Mouse (Mus musculus) spleen, adult 2 months (tissue): ENCODE results near the gene Tpte. TPM values are rescaled to one million over a fixed set of nuclear protein-coding genes. Genes with fewer than 3 reads are reported as not detected.

Source experiments
- DNase-seq, 2 experiments: peaks; one replicate each; pipeline versions ENCODE4 v3.0.0 to v3.0.0-alpha.2; 2012 to 2021; ENCODE audit warnings: low spot score in 2 of 2, low read depth in 1 of 2
- H3K27ac ChIP-seq: fragments of 200-500 bp; 2 replicates; pipeline ENCODE4 v1.5.1; 2012; ENCODE audit warnings: low read length, inconsistent platforms; ENCODE audit not compliant: insufficient read depth
- H3K27me3 ChIP-seq: fragments of 200-500 bp; 2 replicates; pipeline ENCODE4 v1.6.1; 2012; ENCODE audit warnings: mild to moderate bottlenecking, moderate library complexity, low read length, inconsistent platforms; ENCODE audit not compliant: control insufficient read depth, insufficient read depth
- H3K36me3 ChIP-seq: fragments of 200-500 bp; 2 replicates; pipeline ENCODE4 v1.6.1; 2012; ENCODE audit warnings: mild to moderate bottlenecking, low read length, inconsistent platforms; ENCODE audit not compliant: control insufficient read depth, insufficient read depth
- H3K4me1 ChIP-seq: fragments of 200-500 bp; 2 replicates; pipeline ENCODE4 v1.6.1; 2011; ENCODE audit warnings: inconsistent platforms; ENCODE audit not compliant: control insufficient read depth, insufficient read depth, insufficient read length
- H3K4me3 ChIP-seq: fragments of 200-500 bp; 2 replicates; pipeline ENCODE4 v1.5.1; 2011; ENCODE audit warnings: mild to moderate bottlenecking, inconsistent platforms; ENCODE audit not compliant: insufficient read depth, insufficient read length; ENCODE audit errors: extremely low read depth
- CTCF ChIP-seq: fragments of 200-500 bp; IDR thresholded peaks from 2 replicates; pipeline ENCODE4 v1.5.1; 2011; ENCODE audit warnings: mild to moderate bottlenecking, inconsistent platforms; ENCODE audit not compliant: insufficient read depth, insufficient read length, insufficient replicate concordance; ENCODE audit errors: extremely low read depth
- POLR2A ChIP-seq: fragments of 200-500 bp; IDR thresholded peaks from 2 replicates; pipeline ENCODE4 v1.6.1; 2011; ENCODE audit warnings: low read depth, low read length, inconsistent platforms
- WGBS: fragments of 180-500 bp; shearing (Covaris S2); methylation state at CpG from one replicate; pipeline ENCODE4 v1.1.7; 2018; 5-methylcytosine and 5-hydroxymethylcytosine counted together
- polyA plus RNA-seq: library from polyadenylated mRNA; depleted of rRNA; stranded (reverse); fragments of >200 nt; gene quantifications from 2 replicates; pipeline ENCODE4 v1.2.3, GENCODE M21; 2012

The Tpte gene
- polyA plus RNA-seq, 1 experiment = not detected

GRCm38 (mm10) chr8:22260091-22260722, 23.0 kb upstream of the Tpte start:
- TF ChIP-seq POLR2A (no peak), CTCF (no peak)
- DNase-seq = no peak
- H3K36me3 ChIP-seq = no peaks in the 10 kb centered on the region
- H3K4me1 ChIP-seq = no peaks in the 10 kb centered on the region
- 57% methylated on average over 9 of the region's 9 CpGs for WGBS
- H3K27me3 ChIP-seq = no peaks in the 10 kb centered on the region
- H3K27ac ChIP-seq = no peak overlapping the region
- H3K4me3 ChIP-seq = no peak overlapping the region

- Histone ChIP-seq H3K27me3 (no peaks in the 10 kb centered on the region), H3K27ac (no peak overlapping the region), H3K4me3 (no peak overlapping the region), H3K4me1 (no peaks in the 10 kb centered on the region), H3K36me3 (no peaks in the 10 kb centered on the region)
- 87% methylated on average over 3 of the region's 3 CpGs for WGBS
- DNase-seq = no peak
- TF ChIP-seq POLR2A (no peak), CTCF (no peak)
Measured at GRCm38 (mm10) chr8:22262267-22262666, 21.0 kb upstream of the Tpte start.

- Histone ChIP-seq H3K27me3 (no peaks in the 10 kb centered on the region), H3K4me1 (no peaks in the 10 kb centered on the region), H3K4me3 (no peak overlapping the region), H3K27ac (no peak overlapping the region), H3K36me3 (no peaks in the 10 kb centered on the region)
- TF ChIP-seq CTCF = no peak
- TF ChIP-seq POLR2A = no peak
- WGBS = 84% methylated on average over 6 of the region's 6 CpGs
- DNase-seq = no peak
Measured at GRCm38 (mm10) chr8:22264292-22264691, 18.9 kb upstream of the Tpte start.

GRCm38 (mm10) chr8:22264787-22265186, 18.5 kb upstream of the Tpte start:
- H3K36me3 ChIP-seq = no peaks in the 10 kb centered on the region
- TF ChIP-seq CTCF (no peak), POLR2A (no peak)
- 90% methylated on average over 6 of the region's 6 CpGs for WGBS
- no peak overlapping the region for H3K4me3 ChIP-seq
- no peaks in the 10 kb centered on the region for H3K27me3 ChIP-seq
- no peak overlapping the region for H3K27ac ChIP-seq
- DNase-seq = no peak
- no peaks in the 10 kb centered on the region for H3K4me1 ChIP-seq

GRCm38 (mm10) chr8:22265194-22265593, 18.0 kb upstream of the Tpte start:
- no peak for TF ChIP-seq CTCF
- no peak for TF ChIP-seq POLR2A
- WGBS = 98% methylated on average over 1 of the region's 1 CpGs
- DNase-seq = no peak

GRCm38 (mm10) chr8:22266809-22267208, 16.4 kb upstream of the Tpte start:
- no peak overlapping the region for H3K27ac ChIP-seq
- no peaks in the 10 kb centered on the region for H3K27me3 ChIP-seq
- WGBS = 92% methylated on average over 3 of the region's 3 CpGs
- no peaks in the 10 kb centered on the region for H3K36me3 ChIP-seq
- no peaks in the 10 kb centered on the region for H3K4me1 ChIP-seq
- TF ChIP-seq POLR2A (no peak), CTCF (no peak)
- no peak overlapping the region for H3K4me3 ChIP-seq
- no peak for DNase-seq

More at GRCm38 (mm10) chr8:22265194-22265593, 18.0 kb upstream of the Tpte start:
- no peaks in the 10 kb centered on the region for H3K4me1 ChIP-seq
- no peak overlapping the region for H3K27ac ChIP-seq
- no peaks in the 10 kb centered on the region for H3K36me3 ChIP-seq
- no peak overlapping the region for H3K4me3 ChIP-seq
- no peaks in the 10 kb centered on the region for H3K27me3 ChIP-seq

GRCm38 (mm10) chr8:22273142-22273541, 10.1 kb upstream of the Tpte start:
- 75% methylated on average over 3 of the region's 3 CpGs for WGBS
- no peaks in the 10 kb centered on the region for H3K27me3 ChIP-seq

More at GRCm38 (mm10) chr8:22273142-22273541, 10.1 kb upstream of the Tpte start:
- Histone ChIP-seq H3K36me3 (no peaks in the 10 kb centered on the region), H3K4me1 (no peaks in the 10 kb centered on the region), H3K4me3 (no peak overlapping the region), H3K27ac (no peak overlapping the region)
- TF ChIP-seq POLR2A (no peak), CTCF (no peak)
- DNase-seq = no peak
